Mouse (Mus musculus): ENCODE measurements around the gene Pef1.
A peak's percentile ranks its signal among the peaks of the same experiment; 100 is the strongest.

The Pef1 gene

DNA sequence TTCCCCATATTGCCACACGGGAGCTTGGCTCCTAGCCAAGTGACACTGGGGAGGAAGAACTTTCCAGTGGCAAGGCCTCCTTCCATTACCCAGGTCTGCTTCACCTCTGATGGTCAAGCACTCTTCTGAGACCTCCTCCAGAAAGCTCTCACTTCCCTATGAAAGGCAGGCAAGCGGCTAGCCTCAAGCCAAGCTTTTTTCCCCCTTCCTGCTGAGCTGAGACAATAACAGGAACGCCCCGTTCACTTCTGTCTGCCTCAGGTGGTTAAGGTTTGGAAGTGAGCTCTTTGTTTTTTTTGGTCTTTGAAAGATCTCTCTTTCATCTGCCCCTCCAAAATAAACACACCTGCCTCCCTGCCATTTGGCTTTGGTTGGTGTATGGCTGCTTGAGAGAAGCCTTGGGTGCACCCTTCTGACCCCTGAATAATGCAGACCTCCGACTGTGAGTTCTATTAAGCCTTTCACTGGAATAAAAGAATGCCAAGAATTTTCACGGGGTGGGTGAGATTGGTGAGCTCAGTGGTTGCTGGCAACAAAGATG, at the start of gene Pef1:
Gene Pef1 (plus strand): TSS at position 448 of the 541 bp plus-strand sequence.
- peak; percentile 36 for DNase-seq (ENCODE audit: low read depth, low spot score)

DNA sequence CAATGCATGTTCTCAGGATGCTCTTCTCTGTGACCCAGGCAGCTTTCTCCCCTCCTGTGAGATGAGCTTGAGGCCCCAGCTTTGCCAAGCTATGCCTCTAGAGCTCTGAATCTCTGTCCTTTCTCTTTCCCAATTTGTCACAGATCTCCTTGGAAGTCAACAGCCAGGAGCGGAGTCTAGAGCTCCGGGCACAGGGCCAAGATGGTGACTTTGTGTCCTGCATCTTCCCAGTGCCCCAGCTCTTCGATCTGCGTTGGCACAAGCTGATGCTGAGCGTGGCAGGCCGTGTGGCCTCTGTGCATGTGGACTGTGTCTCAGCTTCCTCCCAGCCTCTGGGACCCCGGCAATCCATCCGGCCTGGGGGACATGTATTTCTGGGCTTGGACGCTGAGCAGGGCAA, 49.2 kb upstream of the Pef1 start:
- DNase-seq (ENCODE audit: low read depth, low spot score) = no peak

DNA sequence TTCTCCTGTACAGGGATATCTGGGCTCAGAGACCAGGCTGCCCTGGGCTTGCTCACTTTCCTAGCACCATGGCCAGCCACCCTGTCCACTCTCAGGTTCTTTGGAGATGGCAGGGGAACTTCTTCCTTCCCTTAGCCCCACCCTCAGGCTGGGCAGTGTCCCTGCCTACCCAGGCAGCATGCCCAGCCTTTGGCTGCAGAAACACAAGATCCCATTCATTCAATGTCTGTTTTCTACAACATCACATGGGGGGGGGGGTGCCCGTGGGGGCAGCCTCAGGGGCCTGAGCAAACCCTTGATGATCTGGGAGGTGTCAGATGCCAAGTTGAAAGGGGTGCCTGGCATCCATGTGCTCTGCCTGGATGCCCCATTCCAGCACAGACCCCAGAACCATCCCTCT, 47.6 kb upstream of the Pef1 start:
- no peak for DNase-seq (ENCODE audit: low read depth, low spot score)

DNA sequence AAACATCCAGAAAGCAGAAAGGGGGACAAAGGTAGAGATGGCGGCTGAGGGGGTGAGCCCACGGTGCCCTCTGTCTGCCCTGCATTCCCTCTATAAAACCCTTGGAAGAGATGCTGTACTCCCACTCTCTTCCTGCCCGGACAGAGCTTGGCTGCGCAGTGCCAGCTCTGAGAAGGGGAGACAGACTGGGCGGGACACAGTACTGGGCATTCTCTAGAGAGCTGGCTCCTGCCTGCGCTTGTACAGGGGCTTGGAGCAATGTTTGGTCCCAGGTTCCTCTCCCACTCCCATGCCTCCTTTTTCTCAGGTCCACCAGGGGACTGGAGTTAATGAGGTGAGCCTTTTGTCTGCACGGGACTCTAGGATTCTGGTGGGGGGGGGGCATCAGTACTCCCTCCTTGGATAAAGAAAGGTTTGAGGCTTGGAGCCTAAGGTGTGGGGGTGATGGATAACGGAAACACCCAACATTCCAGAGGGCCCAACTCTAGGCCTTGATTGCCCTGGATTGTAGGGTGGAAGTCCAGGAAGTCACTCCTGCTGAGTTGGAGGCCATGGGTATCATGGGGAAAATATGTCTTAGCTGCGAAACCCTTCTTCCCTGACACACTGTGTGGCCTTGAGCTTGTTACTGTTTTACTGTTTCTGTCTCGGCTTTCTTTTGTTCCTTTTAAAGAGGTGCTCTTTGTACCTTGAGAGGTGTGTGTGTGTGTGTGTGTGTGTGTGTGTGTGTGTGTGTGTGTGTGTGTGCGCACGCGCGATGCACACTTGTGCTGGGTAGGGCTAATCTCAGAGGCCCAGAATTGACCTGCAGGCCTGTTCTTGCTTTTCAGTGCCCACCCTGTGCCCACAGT, 47.0 kb upstream of the Pef1 start:
- no peak for DNase-seq (ENCODE audit: low read depth, low spot score)

DNA sequence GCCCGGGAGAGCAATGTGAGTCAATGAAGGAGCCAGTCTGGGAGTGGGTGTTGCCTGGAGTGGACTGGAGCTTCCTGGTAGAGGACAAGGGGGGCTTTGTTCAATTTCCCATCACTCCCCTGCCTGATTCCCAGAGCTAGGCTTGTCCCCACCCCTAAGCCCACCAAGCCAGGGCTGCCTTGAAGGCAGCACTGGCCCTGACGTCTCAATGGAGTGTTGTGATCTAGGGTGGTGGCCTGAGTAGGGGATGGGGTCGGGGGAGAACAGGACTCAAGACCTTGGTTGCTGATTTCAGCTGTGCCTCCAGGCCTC, 46.4 kb upstream of the Pef1 start:
- no peak for DNase-seq (ENCODE audit: low read depth, low spot score)

DNA sequence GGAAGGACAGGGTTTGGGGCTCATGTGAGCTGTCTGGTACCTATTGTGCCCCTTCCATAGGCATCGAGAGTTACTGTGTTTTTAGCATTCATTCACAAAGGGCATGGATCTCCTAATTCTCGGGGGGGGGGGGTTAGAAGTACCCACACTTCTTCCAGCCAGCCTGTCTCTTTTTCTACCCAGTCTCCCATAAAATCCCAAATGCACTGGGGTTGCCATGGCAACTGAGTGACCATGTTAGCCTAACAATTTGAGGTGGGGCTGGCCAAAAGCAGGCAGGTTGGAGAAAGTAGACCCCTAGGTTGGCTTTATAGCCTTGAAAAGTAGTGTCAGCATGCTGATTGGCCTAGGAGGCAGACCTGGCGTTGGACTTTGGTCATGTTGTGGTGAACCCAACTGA, 45.9 kb upstream of the Pef1 start:
- no peak for DNase-seq (ENCODE audit: low read depth, low spot score)

DNA sequence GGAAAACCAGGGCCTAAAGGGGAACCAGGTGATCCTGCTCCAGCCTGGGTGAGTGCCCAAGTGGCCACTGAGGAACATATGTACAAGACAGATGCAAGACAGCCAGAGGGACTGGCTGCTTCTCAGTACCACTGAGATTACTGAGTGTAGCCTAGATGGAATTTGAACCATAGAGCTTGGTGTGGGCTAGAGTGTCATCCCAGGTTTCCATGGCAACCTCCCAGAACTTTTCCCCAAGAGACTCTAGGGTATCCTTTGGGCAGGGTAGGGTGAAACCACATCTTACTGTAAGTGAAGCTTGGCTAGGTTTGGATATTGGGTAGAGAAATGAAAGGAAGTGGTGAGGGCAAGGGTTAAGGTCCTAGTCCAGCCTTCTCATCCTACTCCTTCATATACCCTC, 41.4 kb upstream of the Pef1 start:
- no peak for DNase-seq (ENCODE audit: low read depth, low spot score)

DNA sequence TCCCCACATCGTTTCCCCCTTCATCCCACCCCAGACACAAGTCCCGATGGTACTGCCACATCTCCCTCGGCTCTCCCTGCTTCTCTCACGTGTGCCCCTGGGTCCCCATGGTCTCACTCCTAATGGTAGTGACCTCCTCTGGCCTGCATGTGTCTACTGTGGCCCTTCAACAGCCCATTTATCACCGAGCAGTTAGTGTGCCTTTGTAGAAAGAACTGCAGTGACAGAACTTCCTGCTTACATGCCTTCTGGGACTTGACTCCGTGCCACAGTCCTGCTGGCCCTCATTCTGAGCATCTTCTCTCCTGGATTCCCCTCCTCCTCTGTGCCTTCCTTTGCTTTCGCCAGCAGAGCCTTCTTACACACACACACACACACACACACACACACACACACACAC, 39.2 kb upstream of the Pef1 start:
- no peak for DNase-seq (ENCODE audit: low read depth, low spot score)

DNA sequence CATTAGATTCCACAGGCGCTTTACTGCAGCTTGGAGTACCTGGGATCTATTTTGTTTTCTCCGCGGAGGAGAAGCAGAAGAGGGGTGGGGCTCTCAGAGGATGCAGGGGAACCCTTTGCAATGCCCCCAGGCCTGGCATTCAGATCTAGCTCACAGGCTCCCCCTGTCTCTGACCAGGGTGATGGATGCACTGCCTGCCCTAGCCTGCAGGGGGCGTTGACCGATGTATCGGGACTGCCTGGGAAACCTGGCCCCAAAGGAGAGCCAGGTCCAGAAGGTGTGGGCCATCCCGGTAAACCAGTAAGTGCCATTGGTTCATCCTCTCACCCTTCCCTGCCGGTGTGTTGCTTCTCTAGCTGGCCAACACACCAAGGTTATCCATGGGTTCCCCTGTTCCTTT, 35.5 kb upstream of the Pef1 start:
- DNase-seq (ENCODE audit: low read depth, low spot score) = peak; percentile 36

DNA sequence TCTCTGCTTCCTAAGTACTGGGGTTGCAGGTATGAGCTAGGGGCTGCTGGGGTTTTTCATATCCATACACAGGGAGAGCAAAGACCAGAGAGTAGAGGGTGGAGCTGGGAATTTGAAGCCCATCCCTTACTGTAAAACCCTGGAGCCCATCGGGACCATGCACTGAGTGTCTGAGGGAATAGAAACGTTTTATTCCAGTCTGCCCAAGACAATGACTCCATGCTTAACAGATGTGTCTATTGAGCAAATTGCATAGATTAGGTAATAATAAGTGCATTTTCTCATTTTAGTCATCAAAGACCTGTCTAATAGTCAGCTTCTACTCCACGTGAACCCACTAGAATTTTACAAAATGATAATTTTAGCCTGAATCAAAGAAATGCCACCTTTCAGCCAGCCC, 31.8 kb upstream of the Pef1 start:
- DNase-seq (ENCODE audit: low read depth, low spot score) = no peak

DNA sequence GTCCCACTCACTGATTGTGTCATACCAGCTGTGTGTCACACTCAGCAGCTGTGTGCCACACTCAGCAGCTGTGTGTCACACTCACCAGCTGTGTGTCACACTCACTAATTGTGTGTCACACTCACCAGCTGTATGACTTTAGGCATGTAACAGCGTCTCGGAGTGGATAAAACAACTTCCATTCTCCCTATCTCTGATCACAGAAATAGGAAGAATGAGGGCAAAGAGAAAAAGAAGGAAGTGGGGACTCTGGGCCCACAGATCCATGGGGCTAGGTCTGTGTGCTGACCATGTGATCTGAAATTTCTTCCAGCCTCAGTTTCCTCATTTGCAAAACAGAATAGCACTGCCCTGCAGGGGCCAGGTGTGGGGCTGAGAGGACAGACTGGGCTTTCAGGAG, 30.6 kb upstream of the Pef1 start:
- no peak for DNase-seq (ENCODE audit: low read depth, low spot score)

DNA sequence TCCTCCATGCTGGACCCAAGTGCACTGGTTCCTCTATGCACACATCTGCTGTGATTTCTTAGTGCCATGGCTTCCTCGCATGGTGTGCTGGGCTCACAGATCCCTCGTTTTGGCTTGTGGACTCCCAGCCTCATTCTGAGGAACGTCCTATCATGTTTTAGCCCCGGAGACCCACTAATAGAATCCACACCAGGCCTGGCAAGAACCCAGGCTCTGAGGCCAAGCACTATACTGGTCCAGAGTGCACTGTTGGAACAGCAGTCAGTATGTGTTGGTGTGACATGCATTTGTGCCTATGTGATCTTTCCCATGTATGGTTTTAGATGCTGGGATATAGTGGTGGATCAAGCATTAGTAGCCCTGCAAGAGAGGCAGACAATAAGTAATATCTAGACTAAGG, 29.0 kb upstream of the Pef1 start:
- DNase-seq (ENCODE audit: low read depth, low spot score) = no peak

DNA sequence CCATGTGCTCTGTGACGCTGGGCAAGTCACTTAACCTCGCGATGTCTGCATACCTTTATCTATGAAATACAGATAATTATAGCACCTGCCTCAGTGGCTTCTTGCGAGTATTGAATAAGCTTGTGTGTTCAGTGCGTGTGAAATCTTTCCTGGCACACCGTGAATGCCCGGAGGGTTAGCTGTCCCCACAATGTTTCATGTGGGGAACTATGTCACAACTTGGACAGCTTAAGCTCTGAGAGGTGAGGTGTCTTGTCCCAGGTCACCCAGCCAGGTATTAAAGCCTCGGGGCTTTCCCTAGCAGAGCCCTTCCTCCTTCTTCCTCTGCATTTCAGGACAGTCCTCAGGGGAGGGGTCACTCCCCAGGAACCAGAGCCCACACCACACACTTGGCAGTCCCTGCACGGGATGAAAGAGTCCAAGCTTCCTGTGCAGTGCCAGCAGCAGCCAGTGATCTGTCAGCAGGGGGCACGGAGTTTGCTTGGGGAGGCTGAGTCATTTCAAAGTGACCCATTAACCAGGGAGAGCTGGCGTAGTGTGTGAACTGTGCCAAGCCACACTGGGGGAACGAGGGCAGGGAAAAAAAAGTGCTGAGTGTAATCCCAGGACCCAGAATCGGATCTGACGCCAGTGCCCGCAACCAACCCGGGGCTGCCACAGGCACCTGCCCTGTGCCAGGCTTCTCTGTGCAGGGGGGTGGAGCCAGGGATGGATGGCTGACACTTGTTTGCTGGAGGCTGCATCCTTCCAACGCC, 27.4 kb upstream of the Pef1 start:
- no peak for DNase-seq (ENCODE audit: low read depth, low spot score)

DNA sequence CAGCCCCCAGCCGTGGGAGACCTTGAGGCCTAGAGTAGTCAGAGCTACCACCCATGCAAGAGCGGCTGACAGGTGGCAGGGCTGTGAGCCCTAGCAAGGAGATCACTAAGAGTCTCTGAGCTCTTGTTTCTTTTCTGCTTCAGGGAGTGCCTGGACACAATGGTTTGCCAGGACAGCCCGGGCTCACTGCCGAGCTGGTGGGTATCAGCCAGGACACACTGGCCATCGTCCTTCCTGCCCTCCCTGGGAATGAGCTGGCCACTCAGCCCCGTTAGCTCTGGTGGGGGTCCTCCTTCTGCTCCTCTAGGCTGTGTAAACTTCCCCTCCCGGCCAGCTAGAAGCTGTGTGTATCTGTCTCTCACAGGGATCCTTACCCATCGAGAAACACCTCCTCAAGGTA, 25.5 kb upstream of the Pef1 start:
- DNase-seq (ENCODE audit: low read depth, low spot score) = no peak

DNA sequence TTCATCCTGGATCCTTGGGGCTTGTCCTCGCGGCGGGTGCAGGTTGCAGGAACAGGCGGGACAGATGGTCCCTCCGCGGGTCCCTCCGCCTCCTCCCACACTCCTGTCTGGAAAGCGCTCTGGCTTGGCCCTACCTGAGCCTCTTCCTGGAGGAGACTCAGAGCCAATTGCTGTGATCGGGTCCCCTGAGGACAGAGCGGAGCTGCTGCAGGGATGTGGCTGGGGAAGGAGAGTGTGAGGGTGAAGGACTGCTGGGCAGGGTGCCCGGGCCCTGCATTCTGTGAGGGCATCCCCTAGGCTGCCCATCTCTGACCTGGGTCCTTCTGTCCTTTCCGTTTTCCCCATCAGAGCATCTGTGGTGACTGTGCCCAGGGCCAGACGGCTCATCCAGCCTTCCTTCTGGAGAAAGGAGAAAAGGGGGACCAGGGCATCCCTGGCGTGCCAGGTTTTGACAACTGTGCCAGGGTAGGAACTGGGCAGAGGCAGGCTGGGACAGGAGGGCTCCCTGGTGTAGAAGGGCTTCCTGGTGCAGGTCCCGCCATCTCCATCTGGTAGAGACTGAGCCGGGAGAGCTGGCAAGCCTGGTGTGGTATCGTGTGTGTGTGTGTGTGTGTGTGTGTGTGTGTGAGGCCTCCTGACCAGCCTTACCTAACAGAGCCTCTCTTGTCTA, 23.4 kb upstream of the Pef1 start:
- DNase-seq (ENCODE audit: low read depth, low spot score) = no peak

DNA sequence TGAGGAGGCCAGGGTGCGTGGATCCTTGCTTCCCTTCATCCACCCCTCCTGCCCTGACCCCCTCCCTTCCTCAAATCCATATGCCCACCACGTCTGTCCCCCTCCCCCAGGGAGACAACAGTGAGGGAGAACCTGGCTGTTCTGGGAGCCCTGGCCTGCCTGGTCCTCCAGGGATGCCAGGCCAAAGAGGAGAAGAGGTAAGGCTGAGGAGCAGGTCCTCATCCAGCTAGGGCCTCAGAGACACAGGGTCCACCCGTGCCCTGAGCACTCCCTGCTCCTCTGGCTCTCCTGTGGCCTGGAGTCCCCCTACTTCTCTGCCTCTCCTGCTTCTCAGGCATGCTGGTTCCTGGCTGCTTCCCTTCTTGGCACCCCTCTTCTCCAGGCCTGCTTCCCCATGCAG, 22.8 kb upstream of the Pef1 start:
- no peak for DNase-seq (ENCODE audit: low read depth, low spot score)

DNA sequence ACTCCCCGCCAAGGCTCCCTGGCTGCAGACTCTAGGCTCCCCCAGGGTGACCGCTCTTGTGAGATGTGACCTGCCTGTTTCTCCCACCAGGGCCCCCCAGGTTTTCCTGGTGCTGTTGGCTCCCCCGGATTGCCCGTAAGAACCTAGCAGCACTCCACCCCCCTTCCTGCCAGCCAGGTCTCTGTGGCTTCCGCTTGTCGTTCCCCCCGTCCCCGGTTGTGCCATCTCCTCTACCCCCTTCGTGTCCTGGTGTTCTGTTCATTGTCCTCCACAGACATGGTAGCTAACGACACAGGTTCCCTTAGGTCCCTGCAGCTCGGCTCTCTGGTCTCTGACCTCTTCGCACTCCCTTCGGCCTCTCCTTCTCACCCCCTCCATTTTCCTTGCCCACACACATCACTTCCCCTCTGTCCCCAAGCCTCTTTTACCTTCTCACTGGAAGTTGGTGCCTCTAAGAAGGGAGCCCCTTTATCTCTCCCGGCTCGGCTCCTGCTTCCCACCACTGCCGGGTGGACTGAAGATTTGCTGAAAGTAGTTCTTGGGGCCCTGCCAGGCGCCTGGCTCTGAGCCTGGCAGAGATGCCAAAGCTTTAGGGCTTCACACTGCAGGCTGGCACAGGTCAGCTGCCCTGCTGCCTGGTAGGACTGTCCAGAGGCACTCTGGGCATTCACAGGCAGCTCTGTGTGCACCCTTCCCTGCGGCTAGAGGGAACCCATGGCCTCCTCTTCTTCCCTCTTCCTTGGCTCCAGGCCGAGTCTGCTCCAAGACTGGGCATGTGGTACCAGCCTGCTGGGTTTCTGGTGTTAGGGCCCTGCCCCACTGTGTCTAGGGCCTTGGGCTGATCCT, 20.8 kb upstream of the Pef1 start:
- no peak for DNase-seq (ENCODE audit: low read depth, low spot score)

DNA sequence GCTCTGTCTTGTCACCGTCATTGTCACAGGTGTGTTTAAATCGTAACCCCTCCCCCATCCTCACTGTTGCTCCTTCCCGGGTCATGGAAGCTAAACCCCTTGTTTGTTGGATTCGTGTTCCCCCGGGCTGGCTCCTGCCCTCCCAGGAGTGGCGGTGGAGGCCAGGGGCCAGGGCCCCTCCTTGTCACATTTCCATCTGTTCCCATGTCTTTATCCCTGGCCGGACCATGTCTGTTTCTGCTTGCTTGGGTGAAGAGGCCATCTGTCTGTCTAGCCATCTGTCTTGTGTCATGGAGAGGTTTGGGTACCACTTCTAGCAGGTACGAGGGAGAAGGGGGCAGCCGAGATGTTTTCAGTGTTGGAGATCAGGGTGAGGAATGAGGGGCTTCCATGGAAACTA, 20.1 kb upstream of the Pef1 start:
- no peak for DNase-seq (ENCODE audit: low read depth, low spot score)

DNA sequence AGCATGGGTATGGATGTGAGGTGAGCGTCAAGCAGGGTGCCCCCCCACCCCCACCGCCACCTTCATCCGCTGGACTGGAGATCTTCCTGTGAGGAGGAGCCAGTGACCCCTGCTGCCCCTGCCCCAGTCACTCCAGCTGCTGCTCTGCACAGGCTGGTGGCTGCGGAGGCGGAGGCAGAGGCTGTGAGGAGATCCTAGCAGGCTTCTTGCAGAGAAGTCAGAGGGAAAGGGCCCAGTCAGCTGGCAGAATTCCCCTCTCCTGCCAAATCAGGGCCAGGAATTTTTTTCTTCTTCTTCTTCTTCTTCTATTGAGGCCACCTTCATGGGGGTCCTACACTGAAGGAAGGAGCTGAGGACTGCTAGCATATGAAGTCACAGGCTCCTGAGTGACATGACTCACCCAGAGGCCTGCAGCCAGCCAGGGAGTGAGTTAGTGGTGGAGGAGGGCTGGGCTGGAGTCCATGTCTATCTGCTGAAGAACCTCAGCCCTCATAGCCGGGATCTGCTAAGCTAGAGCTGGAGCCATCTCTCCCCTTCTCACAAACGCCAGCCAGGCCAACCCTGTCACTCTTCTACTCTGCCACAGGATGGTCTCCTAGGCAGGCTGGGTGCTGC, 17.9 kb upstream of the Pef1 start:
- no peak for DNase-seq (ENCODE audit: low read depth, low spot score)

DNA sequence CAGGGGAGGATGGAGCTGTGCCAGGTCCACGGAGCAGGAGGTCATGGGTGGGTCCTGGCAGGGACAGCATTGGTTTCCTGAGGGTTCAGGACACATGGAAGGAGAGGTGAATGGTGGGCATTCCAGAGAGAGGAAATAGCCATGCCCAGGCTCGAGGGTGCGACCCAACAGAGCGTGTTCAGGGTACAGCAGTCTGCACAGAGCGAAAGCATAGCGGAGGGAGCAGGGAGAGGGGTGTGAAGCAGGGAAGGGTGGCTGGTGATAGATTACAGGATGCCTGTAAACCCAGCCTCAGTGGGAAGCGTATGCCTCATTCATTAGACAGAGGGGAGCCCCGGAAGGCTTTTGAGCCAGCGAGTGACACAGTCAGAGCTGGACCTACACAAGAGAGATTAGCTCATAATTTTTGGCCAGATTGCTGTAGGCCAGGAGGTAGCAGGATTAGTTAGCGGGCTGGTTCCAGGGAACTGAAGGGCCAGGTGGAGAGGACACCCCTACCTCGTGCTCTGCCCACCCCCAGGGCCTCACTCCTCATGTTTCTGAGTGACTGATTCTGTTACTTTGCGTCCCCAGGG, 17.0 kb upstream of the Pef1 start:
- DNase-seq (ENCODE audit: low read depth, low spot score) = no peak

DNA sequence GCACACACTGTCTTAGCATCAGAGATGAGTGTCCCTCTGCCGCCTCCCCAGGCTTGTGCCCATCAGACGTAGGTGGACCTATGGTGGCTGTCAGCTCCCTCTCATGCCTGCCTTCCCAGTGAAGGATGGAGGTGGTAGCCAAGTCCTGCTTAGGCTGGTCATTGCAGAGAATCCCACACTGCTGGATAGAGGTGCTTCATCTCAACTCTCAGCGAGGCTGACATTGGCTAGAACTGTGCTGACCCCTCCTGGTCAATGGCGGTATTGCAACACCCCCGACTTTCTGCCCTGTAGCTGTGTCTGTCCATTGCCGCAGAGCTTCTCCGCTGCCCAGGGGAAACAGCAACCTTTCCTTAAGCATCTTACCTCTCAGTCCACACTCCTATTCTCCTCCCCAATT, 15.1 kb upstream of the Pef1 start:
- peak; percentile 84 for DNase-seq (ENCODE audit: low read depth, low spot score)

All from mesoderm, embryonic 11.5 days (tissue).